Mouse (Mus musculus): Measurements from ENCODE around the gene Zbtb7a. TPM values are rescaled to one million over a fixed set of nuclear protein-coding genes. Genes with fewer than 3 reads are reported as not detected.

Gene Zbtb7a
- total RNA-seq (2022), result 100 to 1,000 TPM; 106 to 115 (median 112) TPM

DNA sequence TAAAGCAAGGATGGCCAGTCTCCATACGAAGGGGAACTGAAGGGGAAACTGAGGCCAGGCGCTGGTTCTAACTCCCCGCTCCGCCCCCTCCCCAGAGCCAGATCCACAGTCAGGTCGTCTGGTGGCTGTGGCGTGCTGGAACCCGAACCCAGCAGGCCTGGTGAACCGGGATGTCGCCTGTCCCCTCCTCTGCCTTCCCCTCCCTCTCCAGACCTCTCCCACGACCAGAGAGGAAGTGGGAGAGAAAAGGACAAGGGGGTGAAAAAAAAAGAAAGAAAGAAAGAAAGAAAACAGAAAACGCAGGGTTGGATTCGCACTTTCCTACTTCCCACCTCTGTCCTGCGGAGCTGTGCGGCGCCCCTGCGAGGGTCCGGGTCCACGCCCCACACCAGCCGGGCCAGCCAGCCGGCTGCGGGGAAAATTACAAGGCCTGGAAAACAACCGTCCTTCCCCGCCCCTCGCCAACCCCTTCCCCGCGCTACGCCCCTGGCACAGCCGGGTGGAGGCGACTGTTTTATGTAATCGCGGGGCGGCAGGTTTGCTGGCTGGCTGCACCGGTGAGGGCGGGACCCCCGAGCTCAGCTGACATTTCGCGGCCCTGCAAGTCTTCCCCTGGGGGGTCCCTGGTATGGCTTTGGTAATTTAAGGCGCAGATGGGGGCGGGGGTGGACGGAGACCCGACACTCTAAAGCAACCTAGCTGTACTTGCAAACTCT, at the start of gene Zbtb7a:
Gene Zbtb7a, plus strand, starts transcription at position 255 of the 716 bp plus-strand sequence.
- DNase-seq (ENCODE audit: low spot score in 2 of 2), result no peak

- DNase-seq (ENCODE audit: low spot score in 2 of 2), result no peak
Observed at GRCm38 (mm10) chr10:81087021-81087420, 48.0 kb upstream of the Zbtb7a start.

GRCm38 (mm10) chr10:81089216-81089615, 45.8 kb upstream of the Zbtb7a start:
- DNase-seq (ENCODE audit: low spot score in 2 of 2), result no peak

DNA sequence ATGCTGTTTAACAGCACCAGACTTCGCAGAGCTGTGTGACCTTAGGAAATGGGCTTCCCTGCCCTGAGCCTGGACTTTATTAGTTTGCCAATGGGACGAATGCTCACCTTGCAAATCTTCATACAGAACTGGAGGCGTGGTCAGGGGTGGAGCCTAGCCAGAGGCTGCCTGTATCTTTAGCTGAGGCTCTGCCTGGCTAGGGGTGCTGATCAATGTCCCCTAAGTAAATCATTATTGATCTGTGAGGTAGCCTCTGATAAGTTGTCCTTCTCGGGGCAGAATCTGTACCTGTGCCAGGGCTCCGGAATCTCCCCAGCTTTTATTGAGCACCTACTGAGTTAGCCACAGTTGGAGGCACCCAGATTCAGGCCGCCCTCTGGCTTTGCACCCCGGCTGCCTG, 44.4 kb upstream of the Zbtb7a start:
- DNase-seq (ENCODE audit: low spot score in 2 of 2), result no peak

DNA sequence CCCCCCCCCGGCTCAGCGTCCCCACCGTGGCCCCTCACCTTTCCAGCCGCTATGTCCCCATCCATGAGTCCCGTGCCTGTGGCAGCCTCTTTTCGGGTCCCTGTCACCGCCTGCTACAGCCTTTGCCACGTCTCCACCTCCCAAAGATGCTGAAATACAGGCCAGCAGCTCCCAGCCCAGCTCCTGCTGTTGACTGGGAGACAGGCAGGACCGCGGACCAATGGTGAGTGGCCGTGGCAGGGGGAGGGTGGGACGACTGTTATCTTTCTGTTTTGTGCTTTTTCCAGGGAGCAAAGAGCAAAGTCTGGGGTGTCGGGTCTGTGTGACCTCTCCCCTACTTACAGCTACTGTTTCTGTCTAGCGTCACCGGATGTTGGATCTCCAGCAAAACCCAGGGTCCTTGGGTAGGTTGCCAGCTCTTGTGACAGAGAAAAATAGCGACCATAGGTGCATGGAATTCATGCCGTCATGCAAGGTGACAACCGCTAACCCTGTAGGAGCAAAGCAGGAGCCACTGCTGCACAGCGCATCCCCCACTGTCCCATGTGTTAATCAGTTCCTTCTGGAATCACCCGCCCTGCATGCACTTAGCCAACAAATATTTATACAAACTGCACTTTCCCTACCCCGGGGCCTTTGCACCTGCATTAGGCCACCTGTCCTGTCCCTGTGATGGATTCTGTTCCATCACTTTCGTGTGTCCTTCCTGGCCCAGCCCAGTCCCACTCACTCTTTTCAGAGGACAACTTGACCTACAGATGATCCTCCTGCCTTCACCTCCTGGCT, 42.4 kb upstream of the Zbtb7a start:
- DNase-seq (ENCODE audit: low spot score in 2 of 2), result no peak

- DNase-seq (ENCODE audit: low spot score in 2 of 2), result no peak
Observed at GRCm38 (mm10) chr10:81094931-81095678, 39.9 kb upstream of the Zbtb7a start.

DNA sequence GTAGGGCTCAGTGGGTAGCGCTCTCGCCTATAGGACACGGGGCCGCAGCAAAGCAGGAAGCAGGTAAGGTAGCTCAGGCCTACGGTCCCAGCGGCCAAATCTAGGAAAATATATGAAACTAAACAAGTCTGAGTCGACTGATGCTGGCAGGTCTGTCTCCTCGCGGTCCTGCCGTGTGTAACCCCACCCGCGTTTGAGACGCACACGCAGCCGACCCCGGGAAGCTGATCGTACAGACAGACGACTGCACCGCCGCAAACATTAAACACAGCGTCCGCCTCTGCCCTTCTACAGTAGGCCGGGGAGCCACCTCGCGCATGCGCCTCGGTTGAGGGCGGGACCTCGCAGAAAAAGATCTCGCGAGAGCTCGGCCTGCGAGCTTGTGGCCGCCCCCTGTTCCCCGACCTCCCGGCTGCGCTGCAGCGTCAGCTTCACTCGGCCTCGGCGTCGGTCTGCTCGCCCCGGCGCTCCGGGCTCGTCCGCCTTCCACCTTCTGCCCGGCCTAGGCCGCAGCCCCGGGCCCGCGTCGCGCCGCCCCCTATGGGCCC, 29.4 kb upstream of the Zbtb7a start, which contains the start of gene Map2k2:
Gene Map2k2, plus strand, starts transcription at position 351 of the 548 bp plus-strand sequence.
- peak; percentile 88 to 93 for DNase-seq (ENCODE audit: low spot score in 2 of 2)

DNA sequence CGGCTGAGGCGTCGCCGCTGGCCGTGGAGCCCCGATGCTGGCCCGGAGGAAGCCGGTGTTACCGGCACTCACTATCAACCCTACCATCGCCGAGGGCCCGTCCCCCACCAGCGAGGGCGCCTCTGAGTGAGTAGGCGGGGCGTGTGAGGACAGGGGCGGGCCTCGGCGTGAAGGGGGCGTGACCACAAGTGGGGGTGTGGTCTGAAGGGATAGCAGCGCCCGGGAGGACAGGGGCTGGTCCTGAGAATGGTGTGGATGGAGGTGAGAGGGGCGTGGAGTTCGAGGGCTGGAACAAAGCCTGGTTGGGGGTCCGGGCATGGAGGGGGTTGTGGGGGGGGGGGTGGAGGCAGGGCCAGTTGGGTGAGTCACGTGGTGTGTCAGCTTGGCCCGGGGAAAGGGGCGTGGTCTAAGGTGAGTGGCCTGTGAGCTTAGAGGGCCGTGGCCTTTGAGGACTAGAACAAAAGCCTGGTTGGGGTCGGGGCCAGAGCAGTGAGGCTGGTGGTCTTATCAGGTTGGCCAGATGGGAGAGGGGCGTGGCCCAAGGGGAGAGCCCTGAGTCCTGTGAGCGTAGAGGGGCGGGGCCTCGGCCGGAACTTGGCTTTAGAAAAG, 28.8 kb upstream of the Zbtb7a start:
- peak in 1 of 2 experiments; percentile 80 for DNase-seq (ENCODE audit: low spot score in 2 of 2)

DNA sequence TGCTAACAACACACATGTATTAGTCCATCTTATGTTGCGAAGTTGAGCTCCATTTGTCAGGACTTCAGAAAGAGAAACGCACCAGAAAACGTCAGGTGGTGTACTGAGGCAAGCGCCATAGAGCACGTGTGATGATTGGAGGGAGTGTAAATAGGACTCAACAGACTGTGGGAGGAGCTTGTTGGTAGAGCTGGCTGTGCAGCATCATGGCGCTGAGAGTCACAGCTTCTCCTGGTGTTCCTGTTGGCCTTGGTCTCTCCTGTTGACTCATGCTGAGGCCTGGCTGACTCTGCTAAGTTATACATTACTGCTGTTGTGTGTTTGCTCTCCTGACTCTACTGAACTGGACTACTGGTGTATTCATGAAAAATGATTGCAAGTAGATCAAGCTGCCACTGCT, 22.1 kb upstream of the Zbtb7a start:
- DNase-seq (ENCODE audit: low spot score in 2 of 2), result no peak

DNA sequence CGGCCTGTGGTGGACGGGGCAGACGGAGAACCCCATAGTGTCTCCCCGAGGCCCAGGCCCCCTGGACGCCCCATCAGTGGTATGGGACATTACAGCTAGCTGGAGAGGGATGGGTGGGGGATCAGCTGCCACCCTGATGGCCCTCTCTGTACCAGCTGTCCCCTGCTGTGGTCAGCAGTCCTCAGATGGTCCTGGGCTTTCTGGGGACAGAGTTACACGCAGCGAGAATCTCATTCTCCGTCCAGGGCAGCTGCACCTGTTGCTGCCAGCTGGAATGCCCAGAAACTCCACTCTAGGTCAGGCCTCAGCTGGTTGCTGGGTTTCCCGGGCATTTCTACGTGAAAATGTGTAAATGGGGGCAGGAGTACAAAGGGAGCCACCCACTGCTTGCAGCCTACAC, 15.4 kb upstream of the Zbtb7a start:
- DNase-seq (ENCODE audit: low spot score in 2 of 2), result no peak

DNA sequence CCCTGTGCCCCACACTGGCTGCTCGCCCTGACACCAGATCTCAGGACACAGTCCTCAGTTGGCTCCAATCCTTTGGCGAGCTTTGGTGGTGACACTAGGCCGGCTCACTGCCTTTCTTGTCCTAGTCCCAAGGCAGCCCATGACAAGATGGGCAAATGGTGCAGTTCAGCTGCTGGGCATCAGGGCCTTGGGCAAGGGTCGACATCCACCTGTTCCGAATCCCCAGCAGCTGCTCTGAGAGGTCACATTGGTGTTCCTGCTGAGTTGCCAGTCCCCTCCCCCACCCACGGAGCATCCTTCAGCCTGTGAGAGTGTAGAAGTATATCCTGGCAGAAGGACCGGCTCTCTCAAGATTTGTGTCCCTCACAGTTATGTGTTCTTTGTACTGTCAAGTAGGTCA, 14.4 kb upstream of the Zbtb7a start:
- DNase-seq (ENCODE audit: low spot score in 2 of 2), result no peak

DNA sequence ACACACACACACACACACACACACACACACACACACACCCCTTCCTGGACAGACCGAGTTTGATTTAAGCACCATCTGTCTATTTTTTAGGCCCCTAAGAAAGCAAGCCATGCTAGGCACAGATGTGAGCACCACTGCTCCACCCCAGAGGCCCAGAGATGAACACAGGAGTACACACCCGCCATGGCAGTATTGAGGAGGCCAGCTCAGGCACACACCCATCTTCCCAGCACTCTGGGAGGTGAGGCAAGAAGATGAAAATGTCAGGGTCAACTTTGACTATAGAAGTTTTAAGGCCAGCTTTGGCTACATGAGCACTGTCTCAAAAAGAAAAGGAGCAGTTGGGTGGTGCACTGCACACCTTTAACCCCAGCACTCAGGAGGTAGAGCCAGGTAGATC, 12.1 kb upstream of the Zbtb7a start:
- DNase-seq (ENCODE audit: low spot score in 2 of 2), result no peak

GRCm38 (mm10) chr10:81123500-81123899, 11.5 kb upstream of the Zbtb7a start:
- no peak for DNase-seq (ENCODE audit: low spot score in 2 of 2)

DNA sequence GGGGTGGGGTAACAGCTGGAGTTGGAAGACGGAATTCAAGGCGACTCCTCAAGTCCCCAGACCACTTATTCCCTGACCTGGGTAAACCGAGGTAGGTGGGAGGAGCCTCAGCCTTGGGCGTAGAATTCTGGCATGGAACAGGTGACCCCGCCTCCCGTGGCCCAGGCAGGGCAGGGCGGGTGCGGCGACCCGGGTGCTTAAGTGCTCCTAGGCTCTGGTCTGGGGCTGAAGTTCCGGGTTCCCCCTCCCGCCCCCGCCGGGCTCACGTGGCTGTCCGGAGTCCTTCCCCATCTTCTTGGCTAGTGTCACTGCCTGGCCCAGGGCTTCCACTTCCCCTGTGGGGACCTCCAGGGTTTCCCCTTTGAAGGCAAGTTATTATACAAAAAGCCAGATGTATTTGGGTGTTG, 836 bp upstream of the Zbtb7a start:
- no peak for DNase-seq (ENCODE audit: low spot score in 2 of 2)

GRCm38 (mm10) chr10:81135831-81136705, 1.0 kb downstream of the Zbtb7a start:
- peak; percentile 44 to 63 for DNase-seq (ENCODE audit: low spot score in 2 of 2)

- peak; percentile 66 to 80 for DNase-seq (ENCODE audit: low spot score in 2 of 2)
Observed at GRCm38 (mm10) chr10:81136706-81137231, 1.7 kb downstream of the Zbtb7a start.

DNA sequence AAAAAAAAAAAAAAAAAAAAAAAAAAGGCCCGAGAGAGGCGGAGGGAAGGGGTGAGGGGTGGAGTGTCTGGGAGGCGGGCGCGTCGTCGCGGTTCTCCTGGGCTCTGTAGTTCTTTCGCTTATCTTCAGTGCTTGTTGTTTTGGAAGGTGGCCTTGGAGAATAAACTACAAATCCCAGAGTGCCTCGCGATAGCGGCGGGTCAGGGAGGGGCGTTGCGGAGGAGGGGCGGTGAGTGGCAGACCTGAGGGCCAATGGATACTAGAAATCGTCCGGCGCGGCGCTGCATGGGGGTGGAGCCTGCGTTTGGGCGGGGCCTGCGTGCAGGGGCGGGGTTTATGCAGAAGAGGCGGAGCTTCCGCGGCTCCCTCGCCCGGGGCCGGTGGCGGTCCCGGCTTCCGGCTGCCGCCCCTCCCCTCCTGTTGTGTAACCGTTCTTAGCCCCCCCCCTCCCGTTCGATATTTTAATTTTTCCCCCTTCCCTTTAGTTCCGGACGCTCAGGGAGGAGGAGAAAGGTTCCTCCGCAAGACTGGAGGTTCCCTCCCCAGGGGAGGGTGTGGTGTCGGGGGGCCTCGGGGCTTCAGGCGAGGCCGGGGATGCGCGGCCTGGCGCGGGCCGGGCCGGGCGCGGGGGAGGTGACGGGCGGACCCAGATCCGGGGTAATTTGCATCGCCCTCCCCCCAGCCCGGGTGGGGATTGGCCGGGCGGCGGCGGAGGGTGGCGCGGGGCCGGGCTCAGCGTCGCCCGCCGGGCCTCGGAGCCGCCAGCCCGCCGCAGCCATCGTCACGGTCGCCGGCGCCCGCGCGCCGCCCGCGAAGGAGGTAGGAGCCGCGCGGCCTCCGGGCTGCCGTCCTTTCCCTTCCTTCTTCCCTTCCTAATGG, 2.5 kb downstream of the Zbtb7a start:
- peak; percentile 99 for DNase-seq (ENCODE audit: low spot score in 2 of 2)

GRCm38 (mm10) chr10:81138131-81138782, 3.2 kb downstream of the Zbtb7a start:
- no peak for DNase-seq (ENCODE audit: low spot score in 2 of 2)
